Mouse (Mus musculus) erythroblast, embryonic 14.5 days (primary cell): Measurements from ENCODE around the gene Fgfr2.

Experiments used
- GATA1 ChIP-seq: IDR thresholded peaks from 2 replicates; pipeline ENCODE4 v1.6.1; 2012; ENCODE audit warnings: low read length, inconsistent platforms, mixed read lengths
- TAL1 ChIP-seq: IDR thresholded peaks from 3 replicates; pipeline ENCODE4 v1.6.1; 2012; ENCODE audit warnings: low read length, inconsistent platforms, mixed read lengths

- TF ChIP-seq TAL1: no peak
- TF ChIP-seq GATA1: no peak
These were observed 923.5 kb downstream of the Fgfr2 start for GRCm38 (mm10) chr7:132199686-132200085.
